Mouse (Mus musculus): Measurements from ENCODE around the gene Ptpn14.

DNA sequence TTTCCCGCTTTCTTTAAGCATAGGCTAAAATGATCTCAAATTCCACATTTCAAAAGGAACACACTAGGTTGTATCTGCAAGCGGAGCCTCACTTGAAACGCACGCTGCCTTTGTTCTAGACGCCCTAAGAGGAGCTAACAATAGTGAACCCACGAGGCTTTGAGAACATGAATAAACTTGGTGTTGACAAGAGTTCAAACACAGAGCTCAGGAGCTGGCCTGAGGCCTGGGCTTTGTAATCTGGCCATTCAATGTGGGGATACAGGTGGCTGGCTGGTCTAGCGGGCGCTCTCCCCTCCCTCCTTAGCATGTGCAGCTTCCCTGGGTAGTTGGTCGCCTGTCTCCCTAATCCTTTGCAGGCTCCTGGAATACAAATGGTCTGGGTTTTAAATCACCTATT lies 169.8 kb downstream of the Ptpn14 start:
- no peak for TF ChIP-seq CTCF (IDR thresholded peaks at IDR 0.05; ENCODE audit: borderline replicate concordance, control insufficient read depth, extremely low read depth, insufficient read depth, low read length, poor library complexity)
- no peak for TF ChIP-seq POLR2A (IDR thresholded peaks at IDR 0.05; ENCODE audit: control insufficient read depth, extremely low read depth, insufficient read depth, low read length, poor library complexity)

All from thymus, adult 2 months (tissue).